Mouse (Mus musculus): ENCODE measurements around the gene Nell2.

GRCm38 (mm10) chr15:95467195-95467594, 61.2 kb downstream of the Nell2 start:
- TF ChIP-seq MYOG (IDR thresholded peaks at IDR 0.05; ENCODE audit: control insufficient read depth in 1 of 3, insufficient read depth in 1 of 3, insufficient read length in 2 of 3, low read depth in 2 of 3) = no peak
- no peak for TF ChIP-seq MAX (IDR thresholded peaks at IDR 0.05; ENCODE audit: low read depth)
- TF ChIP-seq POLR2AphosphoS2 (IDR thresholded peaks at IDR 0.05; ENCODE audit: insufficient read length, low read depth) = no peak
- TF ChIP-seq POLR2A (IDR thresholded peaks at IDR 0.05; ENCODE audit: insufficient read length, low read depth) = no peak
